Mouse (Mus musculus) kidney, postnatal 4 days (tissue): ENCODE results near the gene Prl3a1.

Experiments
- DNase-seq, 2 experiments: peaks; one replicate each; pipeline ENCODE4 v3.0.0; 2021; ENCODE audit warnings: mixed read lengths in 2 of 2

Gene Prl3a1

GRCm38 (mm10) chr13:27259136-27259535 lies at the start of gene Prl3a1:
Gene Prl3a1, plus strand, starts transcription at chr13:27259436.
- DNase-seq = no peak

- no peak for DNase-seq
These were observed 17.7 kb upstream of the Prl3a1 start, which contains the start of gene Prl3b1 for GRCm38 (mm10) chr13:27241547-27241946. Gene Prl3b1, plus strand, starts transcription at chr13:27241847.

- no peak for DNase-seq
These were observed 53.3 kb downstream of the Prl3a1 start, which contains the start of gene Prl6a1 for GRCm38 (mm10) chr13:27312334-27313225. Gene Prl6a1, plus strand, starts transcription at chr13:27312627.
